Mouse (Mus musculus): ENCODE measurements around the gene 4931428L18Rik. TPM values are rescaled to one million over a fixed set of nuclear protein-coding genes. Genes with fewer than 3 reads are reported as not detected.

Gene 4931428L18Rik
- total and polyA plus RNA-seq, 2 experiments from 2014 or later = not detected

- TF ChIP-seq CTCF (IDR thresholded peaks at IDR 0.05) = no peak
- ATAC-seq (ENCODE audit: low FRiP score) = no peak
- H3K4me2 ChIP-seq (ENCODE audit: low read depth, low read length, poor library complexity, severe bottlenecking) = no peak overlapping the region
- H3K4me1 ChIP-seq (ENCODE audit: insufficient read depth, low read length) = no peaks in the 10 kb centered on the region
- DNase-seq (ENCODE audit: low spot score) = no peak
- no peaks in the 10 kb centered on the region for H3K9me3 ChIP-seq (ENCODE audit: low read length)
- H3K27ac ChIP-seq (ENCODE audit: low read depth, low read length) = no peak overlapping the region
- no peaks in the 10 kb centered on the region for H3K27me3 ChIP-seq (ENCODE audit: insufficient read depth, low read length)
- H3K36me3 ChIP-seq (ENCODE audit: insufficient read depth, low read length) = no peaks in the 10 kb centered on the region
- H3K4me3 ChIP-seq (ENCODE audit: low read depth, low read length) = no peak overlapping the region
- no peak overlapping the region for H3K9ac ChIP-seq (replicated peaks; ENCODE audit: low read length, poor library complexity, severe bottlenecking)
- WGBS = 75% methylated on average over 2 of the region's 2 CpGs
Observed at GRCm38 (mm10) chr1:31102280-31102679, 120.2 kb downstream of the 4931428L18Rik start.

- 87% methylated on average over 3 of the region's 3 CpGs for WGBS
Observed at GRCm38 (mm10) chr1:31097208-31097607, 125.3 kb downstream of the 4931428L18Rik start.

GRCm38 (mm10) chr1:31096466-31096793 lies 126.1 kb downstream of the 4931428L18Rik start:
- H3K4me2 ChIP-seq (ENCODE audit: low read depth, low read length, poor library complexity, severe bottlenecking) = no peak overlapping the region
- H3K27ac ChIP-seq (ENCODE audit: low read depth, low read length) = no peak overlapping the region
- ATAC-seq (ENCODE audit: low FRiP score) = no peak
- H3K4me1 ChIP-seq (ENCODE audit: insufficient read depth, low read length) = no peaks in the 10 kb centered on the region
- H3K36me3 ChIP-seq (ENCODE audit: insufficient read depth, low read length) = no peaks in the 10 kb centered on the region
- no peak overlapping the region for H3K4me3 ChIP-seq (ENCODE audit: low read depth, low read length)
- WGBS = 53% methylated on average over 2 of the region's 2 CpGs
- H3K9me3 ChIP-seq (ENCODE audit: low read length) = no peaks in the 10 kb centered on the region
- no peak overlapping the region for H3K9ac ChIP-seq (replicated peaks; ENCODE audit: low read length, poor library complexity, severe bottlenecking)
- TF ChIP-seq CTCF (IDR thresholded peaks at IDR 0.05) = no peak
- H3K27me3 ChIP-seq (ENCODE audit: insufficient read depth, low read length) = no peaks in the 10 kb centered on the region
- DNase-seq (ENCODE audit: low spot score) = no peak

More at GRCm38 (mm10) chr1:31097208-31097607, 125.3 kb downstream of the 4931428L18Rik start:
- Histone ChIP-seq H3K27ac (ENCODE audit: low read depth, low read length) (no peak overlapping the region), H3K4me3 (ENCODE audit: low read depth, low read length) (no peak overlapping the region), H3K4me1 (ENCODE audit: insufficient read depth, low read length) (no peaks in the 10 kb centered on the region), H3K4me2 (ENCODE audit: low read depth, low read length, poor library complexity, severe bottlenecking) (no peak overlapping the region), H3K9ac (replicated peaks; ENCODE audit: low read length, poor library complexity, severe bottlenecking) (no peak overlapping the region), H3K27me3 (ENCODE audit: insufficient read depth, low read length) (no peaks in the 10 kb centered on the region), H3K36me3 (ENCODE audit: insufficient read depth, low read length) (no peaks in the 10 kb centered on the region), H3K9me3 (ENCODE audit: low read length) (no peaks in the 10 kb centered on the region)
- DNase-seq (ENCODE audit: low spot score) = no peak
- no peak for TF ChIP-seq CTCF (IDR thresholded peaks at IDR 0.05)
- ATAC-seq (ENCODE audit: low FRiP score) = no peak

GRCm38 (mm10) chr1:31095706-31096465 lies 126.6 kb downstream of the 4931428L18Rik start:
- WGBS = 68% methylated on average over 5 of the region's 5 CpGs
- Histone ChIP-seq H3K9me3 (ENCODE audit: low read length) (no peaks in the 10 kb centered on the region), H3K36me3 (ENCODE audit: insufficient read depth, low read length) (no peaks in the 10 kb centered on the region), H3K27me3 (ENCODE audit: insufficient read depth, low read length) (no peaks in the 10 kb centered on the region), H3K27ac (ENCODE audit: low read depth, low read length) (no peak overlapping the region), H3K9ac (replicated peaks; ENCODE audit: low read length, poor library complexity, severe bottlenecking) (no peak overlapping the region), H3K4me3 (ENCODE audit: low read depth, low read length) (no peak overlapping the region), H3K4me1 (ENCODE audit: insufficient read depth, low read length) (no peaks in the 10 kb centered on the region), H3K4me2 (ENCODE audit: low read depth, low read length, poor library complexity, severe bottlenecking) (no peak overlapping the region)
- DNase-seq (ENCODE audit: low spot score) (no peak), ATAC-seq (ENCODE audit: low FRiP score) (no peak)
- no peak for TF ChIP-seq CTCF (IDR thresholded peaks at IDR 0.05)

GRCm38 (mm10) chr1:31094792-31095191 lies 127.7 kb downstream of the 4931428L18Rik start:
- H3K27me3 ChIP-seq (ENCODE audit: insufficient read depth, low read length) = no peaks in the 10 kb centered on the region
- no peak overlapping the region for H3K4me3 ChIP-seq (ENCODE audit: low read depth, low read length)
- no peak overlapping the region for H3K4me2 ChIP-seq (ENCODE audit: low read depth, low read length, poor library complexity, severe bottlenecking)
- no peaks in the 10 kb centered on the region for H3K36me3 ChIP-seq (ENCODE audit: insufficient read depth, low read length)
- ATAC-seq (ENCODE audit: low FRiP score) = no peak
- no peak for TF ChIP-seq CTCF (IDR thresholded peaks at IDR 0.05)
- H3K9me3 ChIP-seq (ENCODE audit: low read length) = no peaks in the 10 kb centered on the region
- DNase-seq (ENCODE audit: low spot score) = no peak
- 85% methylated on average over 3 of the region's 3 CpGs for WGBS
- H3K4me1 ChIP-seq (ENCODE audit: insufficient read depth, low read length) = no peaks in the 10 kb centered on the region
- no peak overlapping the region for H3K27ac ChIP-seq (ENCODE audit: low read depth, low read length)
- no peak overlapping the region for H3K9ac ChIP-seq (replicated peaks; ENCODE audit: low read length, poor library complexity, severe bottlenecking)

- no peaks in the 10 kb centered on the region for H3K4me1 ChIP-seq (ENCODE audit: insufficient read depth, low read length)
- ATAC-seq (ENCODE audit: low FRiP score) = no peak
- 69% methylated on average over 1 of the region's 1 CpGs for WGBS
- TF ChIP-seq CTCF (IDR thresholded peaks at IDR 0.05) = no peak
- no peak overlapping the region for H3K27ac ChIP-seq (ENCODE audit: low read depth, low read length)
- H3K4me3 ChIP-seq (ENCODE audit: low read depth, low read length) = no peak overlapping the region
- no peaks in the 10 kb centered on the region for H3K27me3 ChIP-seq (ENCODE audit: insufficient read depth, low read length)
- H3K4me2 ChIP-seq (ENCODE audit: low read depth, low read length, poor library complexity, severe bottlenecking) = no peak overlapping the region
- no peaks in the 10 kb centered on the region for H3K36me3 ChIP-seq (ENCODE audit: insufficient read depth, low read length)
- no peak for DNase-seq (ENCODE audit: low spot score)
- H3K9me3 ChIP-seq (ENCODE audit: low read length) = no peaks in the 10 kb centered on the region
- no peak overlapping the region for H3K9ac ChIP-seq (replicated peaks; ENCODE audit: low read length, poor library complexity, severe bottlenecking)
Observed at GRCm38 (mm10) chr1:31093939-31094338, 128.5 kb downstream of the 4931428L18Rik start.

Data from midbrain, postnatal 0 days (tissue).